ENCODE assay signal across 15 mouse cellular contexts in the genomic region with DNA sequence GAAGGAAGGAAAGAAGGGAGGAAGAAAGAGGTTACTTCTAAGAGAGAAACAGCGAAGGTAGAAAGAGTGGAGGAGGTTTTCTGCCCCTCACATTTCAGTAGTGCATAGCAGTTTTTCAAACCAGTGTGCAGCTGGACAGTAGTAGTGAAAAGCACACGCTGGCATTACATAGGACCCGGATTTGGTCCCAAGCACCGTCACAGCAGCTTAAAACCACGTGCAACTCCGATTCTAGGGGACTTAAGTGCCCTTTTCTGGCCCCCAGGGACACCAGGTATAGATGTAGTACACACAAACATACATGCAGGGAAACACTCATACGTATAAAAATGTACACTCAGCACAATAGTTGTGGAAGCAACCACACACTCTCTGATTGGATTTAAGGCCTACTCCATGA.
"Had no signal": no experiment of that assay in that cellular context is flagged by ENCODE, and none has a peak within 500 bp of the region (broad histone marks: within the 10 kb centered on the region; RNA-seq: fewer than 3 reads in every experiment).

No protein-coding gene starts in this region.

- H3K9ac ChIP-seq: neural tube, embryonic 15.5 days; stomach, embryonic 15.5 days had no signal

- H3K27ac ChIP-seq: neural tube, embryonic 15.5 days; stomach, embryonic 15.5 days; stomach, postnatal 0 days had no signal

- H3K4me2 ChIP-seq: neural tube, embryonic 15.5 days; stomach, embryonic 15.5 days had no signal

- H3K27me3 ChIP-seq: neural tube, embryonic 15.5 days; stomach, embryonic 15.5 days had no signal

- H3K36me3 ChIP-seq: neural tube, embryonic 15.5 days; stomach, embryonic 15.5 days had no signal

- H3K9me3 ChIP-seq: neural tube, embryonic 15.5 days; stomach, embryonic 15.5 days had no signal

- DNase-seq: retina, postnatal 1 day; right cerebral cortex, adult 18-20 months; right cerebral cortex, postnatal 14 days; right cerebral cortex, postnatal 25 days; right cerebral cortex, postnatal 4 days; spleen, adult 18-20 months; thymus, adult 18-20 months; thymus, adult 2 months; thymus, postnatal 14 days; thymus, postnatal 25 days; thymus, postnatal 36 days; thymus, postnatal 4 days had no signal

- H3K4me1 ChIP-seq: neural tube, embryonic 15.5 days; stomach, embryonic 15.5 days had no signal

- H3K4me3 ChIP-seq: neural tube, embryonic 15.5 days; stomach, embryonic 15.5 days had no signal
